Mouse (Mus musculus) embryo, embryonic 10 days (tissue): ENCODE measurements around the gene Pik3r6.

Experiments used
- DNase-seq: peaks from one replicate; pipeline ENCODE4 v3.0.0-alpha.2; 2015; ENCODE audit warnings: low spot score

The Pik3r6 gene

GRCm38 (mm10) chr11:68536026-68536425 lies 33.2 kb downstream of the Pik3r6 start:
- no peak for DNase-seq

GRCm38 (mm10) chr11:68536465-68536864 lies 33.6 kb downstream of the Pik3r6 start:
- peak; percentile 75 for DNase-seq

- DNase-seq: no peak
Measured at GRCm38 (mm10) chr11:68539621-68540020, 36.8 kb downstream of the Pik3r6 start.

GRCm38 (mm10) chr11:68544554-68544953 lies 41.7 kb downstream of the Pik3r6 start:
- peak; percentile 67 for DNase-seq

- no peak for DNase-seq
Measured at GRCm38 (mm10) chr11:68545172-68545571, 42.4 kb downstream of the Pik3r6 start.

- DNase-seq: no peak
Measured at GRCm38 (mm10) chr11:68545682-68546222, 42.9 kb downstream of the Pik3r6 start.

GRCm38 (mm10) chr11:68547484-68547883 lies 44.7 kb downstream of the Pik3r6 start:
- no peak for DNase-seq

- DNase-seq: no peak
Measured at GRCm38 (mm10) chr11:68549597-68549996, 46.8 kb downstream of the Pik3r6 start.

- peak; percentile 24 for DNase-seq
Measured at GRCm38 (mm10) chr11:68550358-68550757, 47.5 kb downstream of the Pik3r6 start.

- peak; percentile 50 for DNase-seq
Measured at GRCm38 (mm10) chr11:68553981-68554471, 51.2 kb downstream of the Pik3r6 start.

- peak; percentile 31 for DNase-seq
Measured at GRCm38 (mm10) chr11:68555918-68556584, 53.2 kb downstream of the Pik3r6 start, which contains the start of gene Mfsd6l. TSS of gene Mfsd6l (plus strand) at chr11:68556186.

- DNase-seq: no peak
Measured at GRCm38 (mm10) chr11:68559546-68559945, 56.7 kb downstream of the Pik3r6 start.

- no peak for DNase-seq
Measured at GRCm38 (mm10) chr11:68561957-68562950, 59.4 kb downstream of the Pik3r6 start.

GRCm38 (mm10) chr11:68564356-68565031 lies 61.7 kb downstream of the Pik3r6 start:
- no peak for DNase-seq

GRCm38 (mm10) chr11:68565032-68565429 lies 62.2 kb downstream of the Pik3r6 start:
- no peak for DNase-seq

- DNase-seq: peak; percentile 89
Measured at GRCm38 (mm10) chr11:68566447-68567059, 63.7 kb downstream of the Pik3r6 start.

- DNase-seq: no peak
Measured at GRCm38 (mm10) chr11:68570861-68571260, 68.0 kb downstream of the Pik3r6 start.

- DNase-seq: no peak
Measured at GRCm38 (mm10) chr11:68577076-68577475, 74.3 kb downstream of the Pik3r6 start.

- peak; percentile 60 for DNase-seq
Measured at GRCm38 (mm10) chr11:68579462-68579881, 76.7 kb downstream of the Pik3r6 start.

- no peak for DNase-seq
Measured at GRCm38 (mm10) chr11:68580566-68580965, 77.7 kb downstream of the Pik3r6 start.

GRCm38 (mm10) chr11:68583225-68583624 lies 80.4 kb downstream of the Pik3r6 start:
- DNase-seq: no peak
